Comparison of ENCODE assay signal across 8 mouse cellular contexts in the genomic region with DNA sequence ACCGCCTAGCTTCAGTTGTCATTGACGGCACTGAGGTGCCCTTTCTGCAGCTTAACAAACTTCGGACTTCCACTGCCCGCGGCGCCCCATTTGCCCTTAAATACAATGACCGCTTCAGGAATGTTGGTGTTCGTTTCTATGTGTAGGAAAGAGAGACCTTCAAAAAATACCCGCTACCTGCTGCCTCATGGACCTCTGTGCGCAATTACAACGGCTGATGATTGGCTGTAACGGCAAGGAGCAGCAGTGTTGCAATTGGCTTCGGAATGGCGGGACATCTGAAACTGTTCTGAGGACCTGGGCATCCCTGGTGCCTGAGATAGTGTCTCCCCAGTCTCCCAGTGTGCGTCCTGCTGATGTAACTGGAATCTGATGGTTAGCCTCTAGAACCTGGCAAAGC. TPM values are rescaled to one million over a fixed set of nuclear protein-coding genes. Genes with fewer than 3 reads are reported as not detected.
DNase-seq lines count a peak whose midpoint lies in the region; TF ChIP-seq lines count a peak whose summit lies in the region.

No protein-coding gene starts in this region.

- no peak for TF ChIP-seq POLR2A in thymus, adult 2 months (IDR thresholded peaks at IDR 0.05; ENCODE audit: control insufficient read depth, extremely low read depth, insufficient read depth, low read length, poor library complexity)
- TF ChIP-seq POLR2A in embryonic fibroblast, embryonic 13.5 days (IDR thresholded peaks at IDR 0.05; ENCODE audit: low read depth, low read length), result no peak
- TF ChIP-seq POLR2A in small intestine, adult 2 months (IDR thresholded peaks at IDR 0.05; ENCODE audit: low read depth, low read length), result no peak

- no peak for DNase-seq in thymus, adult 2 months
- DNase-seq in thymus, adult 18-20 months, result no peak
- DNase-seq in hindbrain, embryonic 10.5 days (ENCODE audit: low spot score), result no peak
- DNase-seq in left cerebral cortex, adult 18-20 months (ENCODE audit: low spot score in 2 of 2), result peak; percentile 34 to 37
- DNase-seq in lung, postnatal 36 days, result peak; percentile 24
- no peak for DNase-seq in thymus, postnatal 0 days (ENCODE audit: low spot score)

- peak overlapping the region; percentile 9 for H3K4me3 ChIP-seq in thymus, adult 2 months (ENCODE audit: control insufficient read depth, insufficient read depth, low read length)
- H3K4me3 ChIP-seq in embryonic fibroblast, embryonic 13.5 days (ENCODE audit: insufficient read depth, low read length), result peak overlapping the region; percentile 92
- peak overlapping the region; percentile 92 for H3K4me3 ChIP-seq in hindbrain, embryonic 10.5 days
- H3K4me3 ChIP-seq in small intestine, adult 2 months (ENCODE audit: low read depth, low read length), result peak overlapping the region; percentile 85

- TF ChIP-seq CTCF in thymus, adult 2 months (IDR thresholded peaks at IDR 0.05; ENCODE audit: borderline replicate concordance, control insufficient read depth, extremely low read depth, insufficient read depth, low read length, poor library complexity), result no peak
- no peak for TF ChIP-seq CTCF in embryonic fibroblast, embryonic 13.5 days (IDR thresholded peaks at IDR 0.05; ENCODE audit: borderline replicate concordance, insufficient read depth, low read length)
- no peak for TF ChIP-seq CTCF in small intestine, adult 2 months (IDR thresholded peaks at IDR 0.05; ENCODE audit: extremely low read depth, insufficient read length, insufficient replicate concordance, low read depth, low read length)

- 4% methylated on average over 15 of the region's 15 CpGs for WGBS in thymus, adult 2 months
- 1% methylated on average over 15 of the region's 15 CpGs for WGBS in hindbrain, embryonic 10.5 days
- WGBS in small intestine, adult 2 months, result 1% methylated on average over 15 of the region's 15 CpGs

- H3K27me3 ChIP-seq in thymus, adult 2 months (ENCODE audit: control insufficient read depth, insufficient read depth, low read length), result no peaks in the 10 kb centered on the region
- peaks cover 20% of the 10 kb centered on the region for H3K27me3 ChIP-seq in hindbrain, embryonic 10.5 days (ENCODE audit: insufficient read depth, poor library complexity, severe bottlenecking)
- no peaks in the 10 kb centered on the region for H3K27me3 ChIP-seq in small intestine, adult 2 months (ENCODE audit: control insufficient read depth, insufficient read depth, low read length)

- no peaks in the 10 kb centered on the region for H3K9me3 ChIP-seq in hindbrain, embryonic 10.5 days

- peaks cover 9% of the 10 kb centered on the region for H3K4me1 ChIP-seq in thymus, adult 2 months (replicated peaks; ENCODE audit: control insufficient read depth, insufficient read depth, low read length)
- no peaks in the 10 kb centered on the region for H3K4me1 ChIP-seq in embryonic fibroblast, embryonic 13.5 days (ENCODE audit: control insufficient read depth, insufficient read depth, low read length)
- peaks cover 18% of the 10 kb centered on the region for H3K4me1 ChIP-seq in hindbrain, embryonic 10.5 days (replicated peaks)
- H3K4me1 ChIP-seq in small intestine, adult 2 months (ENCODE audit: control insufficient read depth, insufficient read depth, insufficient read length, low read length), result peaks cover 10% of the 10 kb centered on the region

- H3K27ac ChIP-seq in thymus, adult 2 months (ENCODE audit: control insufficient read depth, insufficient read depth, low read length), result no peak overlapping the region
- H3K27ac ChIP-seq in embryonic fibroblast, embryonic 13.5 days (ENCODE audit: insufficient read depth, low read length), result no peak overlapping the region
- no peak overlapping the region for H3K27ac ChIP-seq in hindbrain, embryonic 10.5 days
- no peak overlapping the region for H3K27ac ChIP-seq in small intestine, adult 2 months (ENCODE audit: insufficient read depth, low read depth, low read length)

- H3K36me3 ChIP-seq in thymus, adult 2 months (ENCODE audit: control insufficient read depth, insufficient read depth, low read length), result no peaks in the 10 kb centered on the region
- H3K36me3 ChIP-seq in hindbrain, embryonic 10.5 days, result peaks cover 26% of the 10 kb centered on the region
- H3K36me3 ChIP-seq in small intestine, adult 2 months (ENCODE audit: control insufficient read depth, insufficient read depth, low read length), result peaks cover 9% of the 10 kb centered on the region

RNA-seq across cellular contexts. Expression of a gene that starts 0.4 kb away (rescaled TPM):
- polyA plus RNA-seq in thymus, adult 2 months (2012; rRNA removed), result 28.0 and 28.7 TPM in 2 replicates
- 9.6 and 11.0 TPM in 2 replicates for polyA plus RNA-seq in embryonic fibroblast, embryonic 13.5 days (2011; ENCODE audit: insufficient read length, low read depth, missing spikeins)
- 35.6 and 39.4 TPM in 2 replicates for polyA plus RNA-seq in hindbrain, embryonic 10.5 days (2016; fragmentation: Nextera tagmentation; extraction: Ambion mirVana)
- total RNA-seq in left cerebral cortex, adult 18-20 months (2021), result 10 to 100 TPM; 12.7 to 15.7 TPM
- 14.1 and 29.6 TPM in 2 replicates for polyA plus RNA-seq in small intestine, adult 2 months (2012; rRNA removed)
- 26.2 and 28.0 TPM in 2 replicates for polyA plus RNA-seq in thymus, postnatal 0 days (2015; fragmentation: Nextera tagmentation; extraction: Ambion mirVana)

RNA-seq across cellular contexts. Expression of a gene that starts 15.6 kb away (rescaled TPM):
- 9.0 and 10.7 TPM in 2 replicates for polyA plus RNA-seq in thymus, adult 2 months (2012; rRNA removed)
- polyA plus RNA-seq in embryonic fibroblast, embryonic 13.5 days (2011; ENCODE audit: insufficient read length, low read depth, missing spikeins), result 3.3 and 5.0 TPM in 2 replicates
- polyA plus RNA-seq in hindbrain, embryonic 10.5 days (2016; fragmentation: Nextera tagmentation; extraction: Ambion mirVana), result 6.6 and 7.1 TPM in 2 replicates
- 1 to 10 TPM; 4.3 to 4.8 TPM for total RNA-seq in left cerebral cortex, adult 18-20 months (2021)
- 3.5 and 5.8 TPM in 2 replicates for polyA plus RNA-seq in small intestine, adult 2 months (2012; rRNA removed)
- 6.8 and 7.0 TPM in 2 replicates for polyA plus RNA-seq in thymus, postnatal 0 days (2015; fragmentation: Nextera tagmentation; extraction: Ambion mirVana)

RNA-seq across cellular contexts. Expression of a gene that starts 26.7 kb away (rescaled TPM):
- polyA plus RNA-seq in thymus, adult 2 months (2012; rRNA removed), result 8.1 and 9.4 TPM in 2 replicates
- 1.8 and 3.2 TPM in 2 replicates for polyA plus RNA-seq in embryonic fibroblast, embryonic 13.5 days (2011; ENCODE audit: insufficient read length, low read depth, missing spikeins)
- polyA plus RNA-seq in hindbrain, embryonic 10.5 days (2016; fragmentation: Nextera tagmentation; extraction: Ambion mirVana), result 14.8 and 15.7 TPM in 2 replicates
- total RNA-seq in left cerebral cortex, adult 18-20 months (2021), result 1 to 10 TPM; 5.4 to 6.2 TPM
- 2.0 and 2.9 TPM in 2 replicates for polyA plus RNA-seq in small intestine, adult 2 months (2012; rRNA removed)
- 4.3 and 4.7 TPM in 2 replicates for polyA plus RNA-seq in thymus, postnatal 0 days (2015; fragmentation: Nextera tagmentation; extraction: Ambion mirVana)

RNA-seq across cellular contexts. Expression of a gene that starts 28.8 kb away (rescaled TPM):
- 8.4 and 10.2 TPM in 2 replicates for polyA plus RNA-seq in thymus, adult 2 months (2012; rRNA removed)
- polyA plus RNA-seq in embryonic fibroblast, embryonic 13.5 days (2011; ENCODE audit: insufficient read length, low read depth, missing spikeins), result 5.3 and 7.1 TPM in 2 replicates
- polyA plus RNA-seq in hindbrain, embryonic 10.5 days (2016; fragmentation: Nextera tagmentation; extraction: Ambion mirVana), result 5.4 and 6.7 TPM in 2 replicates
- total RNA-seq in left cerebral cortex, adult 18-20 months (2021), result 1 to 10 TPM; 7.4 to 7.6 TPM
- 6.5 and 12.8 TPM in 2 replicates for polyA plus RNA-seq in small intestine, adult 2 months (2012; rRNA removed)
- polyA plus RNA-seq in thymus, postnatal 0 days (2015; fragmentation: Nextera tagmentation; extraction: Ambion mirVana), result 4.4 and 4.9 TPM in 2 replicates

RNA-seq across cellular contexts. Expression of a gene that starts 35.3 kb away (rescaled TPM):
- polyA plus RNA-seq in thymus, adult 2 months (2012; rRNA removed), result 5.9 and 6.4 TPM in 2 replicates
- polyA plus RNA-seq in embryonic fibroblast, embryonic 13.5 days (2011; ENCODE audit: insufficient read length, low read depth, missing spikeins), result 1.6 and 2.1 TPM in 2 replicates
- polyA plus RNA-seq in hindbrain, embryonic 10.5 days (2016; fragmentation: Nextera tagmentation; extraction: Ambion mirVana), result 5.3 and 6.2 TPM in 2 replicates
- total RNA-seq in left cerebral cortex, adult 18-20 months (2021), result 1 to 10 TPM; 3.9 to 4.8 TPM
- 4.5 and 7.3 TPM in 2 replicates for polyA plus RNA-seq in small intestine, adult 2 months (2012; rRNA removed)
- 4.8 and 6.0 TPM in 2 replicates for polyA plus RNA-seq in thymus, postnatal 0 days (2015; fragmentation: Nextera tagmentation; extraction: Ambion mirVana)

Comparison
In these comparisons a context has a peak if more than half of its experiments do, and no peak if none do; other contexts are left out.
1. DNase-seq: peak in left cerebral cortex, adult 18-20 months (2 of 2) and lung, postnatal 36 days (single experiment); none in thymus, adult 2 months (single experiment), thymus, adult 18-20 months (0 of 2), hindbrain, embryonic 10.5 days (single experiment) and thymus, postnatal 0 days (single experiment).
2. H3K4me3 ChIP-seq: peak in every context shown above with its lines; median percentile 92 in embryonic fibroblast, embryonic 13.5 days; 92 in hindbrain, embryonic 10.5 days; 85 in small intestine, adult 2 months; 9 in thymus, adult 2 months.